ENCODE assay signal across 12 mouse cellular contexts in genomic region chr2:154538310-154538709, GRCm38 (mm10). TPM values are rescaled to one million over a fixed set of nuclear protein-coding genes. Genes with fewer than 3 reads are reported as not detected.
A peak's percentile ranks its signal among the peaks of the same experiment; 100 is the strongest.
DNase-seq lines count a peak whose midpoint lies in the region; ATAC-seq lines count a peak whose summit lies in the region.
"Had no signal": no experiment of that assay in that cellular context is flagged by ENCODE, and none has a peak within 500 bp of the region (broad histone marks: within the 10 kb centered on the region; RNA-seq: fewer than 3 reads in every experiment).

No protein-coding gene starts in this region.

- H3K27ac ChIP-seq in embryonic facial prominence, embryonic 14.5 days (replicated peaks; ENCODE audit: low read depth, low read length) = peak overlapping the region; percentile 44; the same call in 1 of the 2 replicates
- H3K27ac ChIP-seq in embryonic facial prominence, embryonic 10.5 days (replicated peaks) = no peak overlapping the region
- peak overlapping the region; percentile 73 for H3K27ac ChIP-seq in hindbrain, embryonic 13.5 days
- H3K27ac ChIP-seq: gastrocnemius, adult 2 months; kidney, postnatal 0 days had no signal

- no peaks in the 10 kb centered on the region for H3K27me3 ChIP-seq in embryonic facial prominence, embryonic 14.5 days (replicated peaks; ENCODE audit: control insufficient read depth, insufficient read depth, low read length)
- no peaks in the 10 kb centered on the region for H3K27me3 ChIP-seq in embryonic facial prominence, embryonic 10.5 days (replicated peaks; ENCODE audit: low read depth, poor library complexity, severe bottlenecking)
- H3K27me3 ChIP-seq in hindbrain, embryonic 13.5 days = no peaks in the 10 kb centered on the region

- DNase-seq in embryonic facial prominence, embryonic 14.5 days (ENCODE audit: low spot score) = peak; percentile 41
- no peak for DNase-seq in embryonic facial prominence, embryonic 10.5 days (ENCODE audit: low spot score)
- DNase-seq in left cerebral cortex, adult 18-20 months (ENCODE audit: low spot score in 2 of 2) = peak; percentile 58 to 74
- no peak for DNase-seq in left cerebral cortex, postnatal 4 days
- DNase-seq in NIH3T3 (ENCODE audit: low read depth) = peak; percentile 20
- no peak for DNase-seq in adrenal gland, postnatal 4 days (ENCODE audit: low spot score in 2 of 2)
- DNase-seq: B cell, adult 2 months; gastrocnemius, adult 2 months; lung, adult 18-20 months had no signal

- ATAC-seq in embryonic facial prominence, embryonic 14.5 days (ENCODE audit: low read depth) = no peak; the same call in 1 of the 2 replicates
- no peak for ATAC-seq in hindbrain, embryonic 13.5 days (ENCODE audit: low FRiP score)
- ATAC-seq in erythroblast, adult 5-6 weeks (replicated peaks; ENCODE audit: low FRiP score, poor library complexity, severe bottlenecking) = no peak

- intact Hi-C loops in left cerebral cortex, postnatal 4 days (cut with DNase I) = loop anchor here (2.0 kb wide), 1 partner anchor 122 kb away; no protein-coding TSS in a partner anchor

- no peak overlapping the region for H3K4me3 ChIP-seq in embryonic facial prominence, embryonic 14.5 days (ENCODE audit: low read depth, low read length)
- H3K4me3 ChIP-seq in embryonic facial prominence, embryonic 10.5 days = no peak overlapping the region
- H3K4me3 ChIP-seq in hindbrain, embryonic 13.5 days = no peak overlapping the region
- H3K4me3 ChIP-seq: gastrocnemius, adult 2 months had no signal

- H3K4me2 ChIP-seq in embryonic facial prominence, embryonic 14.5 days (ENCODE audit: low read depth, low read length) = no peak overlapping the region
- H3K4me2 ChIP-seq in hindbrain, embryonic 13.5 days = no peak overlapping the region

- H3K4me1 ChIP-seq in embryonic facial prominence, embryonic 14.5 days (ENCODE audit: control insufficient read depth, insufficient read depth, low read length) = no peaks in the 10 kb centered on the region
- H3K4me1 ChIP-seq in embryonic facial prominence, embryonic 10.5 days = no peaks in the 10 kb centered on the region
- peaks cover 27% of the 10 kb centered on the region for H3K4me1 ChIP-seq in hindbrain, embryonic 13.5 days (replicated peaks)

- H3K36me3 ChIP-seq in embryonic facial prominence, embryonic 14.5 days (ENCODE audit: control insufficient read depth, insufficient read depth, low read length) = peaks cover 49% of the 10 kb centered on the region
- H3K36me3 ChIP-seq in embryonic facial prominence, embryonic 10.5 days (replicated peaks) = peaks cover 81% of the 10 kb centered on the region
- H3K36me3 ChIP-seq in hindbrain, embryonic 13.5 days = peaks cover 39% of the 10 kb centered on the region

- WGBS in embryonic facial prominence, embryonic 14.5 days = 49% methylated on average over 2 of the region's 2 CpGs
- WGBS in embryonic facial prominence, embryonic 10.5 days = 85% methylated on average over 2 of the region's 2 CpGs
- WGBS in hindbrain, embryonic 13.5 days = 49% methylated on average over 2 of the region's 2 CpGs

- H3K9me3 ChIP-seq in embryonic facial prominence, embryonic 14.5 days (ENCODE audit: control insufficient read depth, low read length) = no peaks in the 10 kb centered on the region
- no peaks in the 10 kb centered on the region for H3K9me3 ChIP-seq in embryonic facial prominence, embryonic 10.5 days
- no peaks in the 10 kb centered on the region for H3K9me3 ChIP-seq in hindbrain, embryonic 13.5 days

- H3K9ac ChIP-seq in embryonic facial prominence, embryonic 14.5 days (ENCODE audit: low read depth, low read length) = no peak overlapping the region
- 0 out of 2 replicates have a peak overlapping the region, but pooled peaks have one; percentile 51 for H3K9ac ChIP-seq in hindbrain, embryonic 13.5 days

RNA-seq across cellular contexts. Expression of gene 1700003F12Rik, which starts 8.6 kb away (rescaled TPM):
- polyA plus RNA-seq in embryonic facial prominence, embryonic 14.5 days (2014; fragmentation: Nextera tagmentation; extraction: Ambion mirVana) = 0.63 and 0.78 TPM in 2 replicates
- polyA plus RNA-seq in embryonic facial prominence, embryonic 10.5 days (2016; fragmentation: Nextera tagmentation; extraction: Ambion mirVana) = 1.3 and 2.9 TPM in 2 replicates
- under 1 TPM; 0.68 to 0.74 TPM for total RNA-seq in left cerebral cortex, adult 18-20 months (2021)
- 1 to 10 TPM in 1 of 2 experiments, under 1 TPM in 1; 0.98 to 1.4 TPM for total RNA-seq in left cerebral cortex, postnatal 4 days (2021)
- polyA plus RNA-seq in hindbrain, embryonic 13.5 days (2015; fragmentation: Nextera tagmentation; extraction: Ambion mirVana) = 1.5 and 1.7 TPM in 2 replicates
- not detected in 2 replicates for total RNA-seq in erythroblast, adult 5-6 weeks (2015; ENCODE audit: low replicate concordance)
- total RNA-seq in erythroblast, adult 5-6 weeks (2017; ENCODE audit: low replicate concordance) = not detected in 2 replicates
- 1 to 10 TPM in 1 of 2 experiments, under 1 TPM in 1; 0.76 to 1.4 TPM for total RNA-seq in adrenal gland, postnatal 4 days (2021)
- total RNA-seq: gastrocnemius, adult 2 months had no signal

RNA-seq across cellular contexts. Expression of gene Actl10, which starts 13.3 kb away (rescaled TPM):
- not detected in 2 replicates for polyA plus RNA-seq in embryonic facial prominence, embryonic 14.5 days (2014; fragmentation: Nextera tagmentation; extraction: Ambion mirVana)
- 0.19 and 0.33 TPM in 2 replicates for polyA plus RNA-seq in embryonic facial prominence, embryonic 10.5 days (2016; fragmentation: Nextera tagmentation; extraction: Ambion mirVana)
- not detected for total RNA-seq in left cerebral cortex, adult 18-20 months (2021)
- under 1 TPM in 1 of 2 experiments, not detected in 1; 0.26 TPM for total RNA-seq in left cerebral cortex, postnatal 4 days (2021)
- polyA plus RNA-seq in hindbrain, embryonic 13.5 days (2015; fragmentation: Nextera tagmentation; extraction: Ambion mirVana) = 0.43 and 0.55 TPM in 2 replicates
- not detected in 2 replicates for total RNA-seq in erythroblast, adult 5-6 weeks (2015; ENCODE audit: low replicate concordance)
- total RNA-seq in erythroblast, adult 5-6 weeks (2017; ENCODE audit: low replicate concordance) = not detected in 2 replicates
- under 1 TPM in 1 of 2 experiments, not detected in 1; 0.25 TPM for total RNA-seq in adrenal gland, postnatal 4 days (2021)
- total RNA-seq: gastrocnemius, adult 2 months had no signal
- polyA plus RNA-seq: kidney, postnatal 0 days had no signal

RNA-seq across cellular contexts. Expression of gene Necab3, which starts 20.4 kb away (rescaled TPM):
- 2.4 and 3.9 TPM in 2 replicates for polyA plus RNA-seq in embryonic facial prominence, embryonic 14.5 days (2014; fragmentation: Nextera tagmentation; extraction: Ambion mirVana)
- 3.2 and 3.6 TPM in 2 replicates for polyA plus RNA-seq in embryonic facial prominence, embryonic 10.5 days (2016; fragmentation: Nextera tagmentation; extraction: Ambion mirVana)
- 10 to 100 TPM; 69.4 to 81.9 TPM for total RNA-seq in left cerebral cortex, adult 18-20 months (2021)
- total RNA-seq in left cerebral cortex, postnatal 4 days (2021) = 10 to 100 TPM; 23.6 to 24.1 TPM
- 14.8 and 15.6 TPM in 2 replicates for polyA plus RNA-seq in hindbrain, embryonic 13.5 days (2015; fragmentation: Nextera tagmentation; extraction: Ambion mirVana)
- 0.63 TPM in 1 of 2 replicates, not detected in the other for total RNA-seq in erythroblast, adult 5-6 weeks (2015; ENCODE audit: low replicate concordance)
- total RNA-seq in erythroblast, adult 5-6 weeks (2017; ENCODE audit: low replicate concordance) = 11.6 TPM in 1 of 2 replicates, not detected in the other
- 1 to 10 TPM; 5.1 to 5.9 TPM for total RNA-seq in adrenal gland, postnatal 4 days (2021)

RNA-seq across cellular contexts. Expression of gene E2f1, which starts 31.4 kb away (rescaled TPM):
- 8.8 and 10.5 TPM in 2 replicates for polyA plus RNA-seq in embryonic facial prominence, embryonic 14.5 days (2014; fragmentation: Nextera tagmentation; extraction: Ambion mirVana)
- 25.2 and 26.0 TPM in 2 replicates for polyA plus RNA-seq in embryonic facial prominence, embryonic 10.5 days (2016; fragmentation: Nextera tagmentation; extraction: Ambion mirVana)
- total RNA-seq in left cerebral cortex, adult 18-20 months (2021) = 10 to 100 TPM; 10.2 to 10.5 TPM
- total RNA-seq in left cerebral cortex, postnatal 4 days (2021) = 10 to 100 TPM; 10.8 to 11.9 TPM
- 8.9 and 9.1 TPM in 2 replicates for polyA plus RNA-seq in hindbrain, embryonic 13.5 days (2015; fragmentation: Nextera tagmentation; extraction: Ambion mirVana)
- total RNA-seq in erythroblast, adult 5-6 weeks (2015; ENCODE audit: low replicate concordance) = 6.7 and 11.1 TPM in 2 replicates
- total RNA-seq in erythroblast, adult 5-6 weeks (2017; ENCODE audit: low replicate concordance) = 5.5 and 7.0 TPM in 2 replicates
- total RNA-seq in adrenal gland, postnatal 4 days (2021) = 10 to 100 TPM; 20.5 to 23.3 TPM

Comparison
In these comparisons a context has a peak if more than half of its experiments do, and no peak if none do; other contexts are left out.
1. DNase-seq: peak in embryonic facial prominence, embryonic 14.5 days (single experiment), left cerebral cortex, adult 18-20 months (2 of 2) and NIH3T3 (single experiment); none in embryonic facial prominence, embryonic 10.5 days (single experiment), left cerebral cortex, postnatal 4 days (single experiment) and adrenal gland, postnatal 4 days (0 of 2).